Mouse (Mus musculus) forelimb bud, embryonic 11.5 days (tissue): ENCODE measurements at regions not wholly inside any gene's neighbourhood (a gene's known extent, or its start where the extent isn't known, plus 50 kb on each side); places are given as distances from the start of the nearest gene placed in this dataset.

Source experiments
- DNase-seq: peaks from one replicate; pipeline ENCODE4 v3.0.0-alpha.2; 2012; ENCODE audit warnings: low read depth, low spot score

GRCm38 (mm10) chr1:184462481-184463124 lies 269.8 kb downstream of the Hlx start:
- DNase-seq = no peak

DNA sequence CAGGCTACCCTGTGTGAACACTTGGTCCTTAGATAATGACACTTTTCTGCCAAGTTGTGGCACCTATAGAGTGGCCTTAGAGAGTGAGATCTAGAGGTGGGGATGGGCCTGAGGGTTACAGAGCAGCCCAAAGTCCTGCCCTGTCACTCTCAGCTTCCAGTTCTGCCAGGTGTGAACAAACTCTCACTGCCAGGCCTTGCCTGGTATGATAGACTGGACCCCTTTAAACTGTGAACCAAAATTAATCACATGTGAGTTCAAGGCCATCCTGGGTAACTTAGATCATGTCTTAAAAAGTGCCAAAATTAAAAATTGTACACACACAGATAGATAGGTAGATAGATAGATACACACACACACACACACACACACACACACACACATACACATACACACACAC lies 271.0 kb downstream of the Hlx start:
- no peak for DNase-seq

- DNase-seq = no peak
Measured at GRCm38 (mm10) chr1:184456727-184457126, 275.7 kb downstream of the Hlx start.

DNA sequence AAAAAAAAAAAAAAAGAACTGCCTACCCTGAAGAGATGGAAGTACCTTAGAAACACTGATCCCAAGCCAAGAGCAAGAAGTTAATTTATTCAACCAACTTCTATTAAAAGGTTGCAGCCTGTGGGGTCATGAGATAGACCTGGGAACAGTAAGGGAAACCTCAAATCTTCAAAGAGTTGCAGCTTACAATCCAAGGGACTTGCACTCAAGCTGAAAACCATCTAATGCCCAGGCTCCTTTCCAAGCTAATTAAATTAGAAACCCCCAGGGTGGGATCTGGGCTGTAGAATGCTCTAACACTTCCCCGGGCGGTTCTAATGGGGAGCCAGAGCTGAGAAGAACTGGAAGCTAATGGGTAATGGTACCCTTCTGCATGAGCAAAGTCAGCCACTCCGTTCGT lies 278.0 kb downstream of the Hlx start:
- peak; percentile 29 for DNase-seq

GRCm38 (mm10) chr1:184453673-184454072 lies 278.7 kb downstream of the Hlx start:
- DNase-seq = no peak

DNA sequence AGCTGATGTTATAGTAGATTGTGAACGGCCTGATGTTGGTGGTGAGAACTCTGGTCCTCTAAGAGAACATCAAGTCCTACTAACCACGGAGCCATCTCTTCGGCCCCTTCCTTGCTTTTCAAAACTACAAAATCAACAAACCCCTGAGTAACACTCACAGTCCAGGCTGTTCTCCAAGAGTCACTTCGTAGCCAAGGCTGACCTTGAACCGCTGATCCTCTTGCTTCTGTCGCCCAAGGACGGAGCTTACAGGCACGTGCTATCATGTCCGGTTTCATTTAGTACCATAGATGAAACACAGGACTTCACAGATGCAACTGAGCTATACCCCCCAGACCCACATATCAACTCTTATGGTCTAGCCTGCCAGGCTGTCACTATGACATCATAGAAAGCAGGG lies 279.4 kb downstream of the Hlx start:
- no peak for DNase-seq

DNA sequence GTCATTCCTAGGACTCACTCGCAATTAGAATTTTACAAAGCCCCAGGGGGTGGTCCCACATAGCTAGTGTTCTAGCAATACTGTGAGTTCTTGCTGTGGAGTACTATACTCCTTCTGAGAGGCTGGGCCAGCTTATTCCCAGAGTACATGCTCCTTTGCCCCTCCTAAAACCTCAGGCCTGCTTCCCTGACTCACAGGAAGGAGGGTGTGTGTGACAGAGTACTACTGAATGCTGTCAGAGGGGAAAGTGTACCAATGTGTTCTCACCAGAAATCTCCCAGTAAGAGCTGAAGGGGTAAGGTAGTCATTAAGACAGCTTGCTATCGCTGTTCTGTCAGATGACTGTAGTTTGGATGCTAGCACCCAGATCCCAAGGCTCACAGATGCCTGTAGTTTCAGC lies 280.7 kb downstream of the Hlx start:
- no peak for DNase-seq

GRCm38 (mm10) chr1:184449007-184449406 lies 283.4 kb downstream of the Hlx start:
- no peak for DNase-seq

- peak; percentile 62 for DNase-seq
Measured at GRCm38 (mm10) chr1:184447911-184448310, 284.5 kb downstream of the Hlx start.

GRCm38 (mm10) chr1:184447161-184447667 lies 285.2 kb downstream of the Hlx start:
- DNase-seq = no peak

DNA sequence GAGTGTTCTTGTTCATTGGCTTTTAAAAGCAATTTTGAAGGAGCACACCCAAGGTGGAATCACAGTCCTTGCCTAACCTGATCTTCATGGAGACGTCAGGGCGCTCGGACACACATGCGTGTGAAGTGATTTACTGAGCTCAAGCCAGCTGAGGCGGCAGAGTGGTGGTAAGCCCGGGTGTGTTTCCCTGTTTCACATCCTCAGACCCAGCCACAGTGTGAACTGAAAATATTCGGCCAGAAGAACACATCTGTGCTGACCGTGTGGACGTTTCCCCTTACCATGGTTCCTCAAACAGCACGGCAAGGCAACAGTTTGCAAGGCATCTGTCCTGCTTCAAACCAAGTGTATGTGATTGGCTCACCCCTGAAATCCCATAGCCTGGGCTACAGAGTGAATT lies 288.2 kb downstream of the Hlx start:
- DNase-seq = no peak

DNA sequence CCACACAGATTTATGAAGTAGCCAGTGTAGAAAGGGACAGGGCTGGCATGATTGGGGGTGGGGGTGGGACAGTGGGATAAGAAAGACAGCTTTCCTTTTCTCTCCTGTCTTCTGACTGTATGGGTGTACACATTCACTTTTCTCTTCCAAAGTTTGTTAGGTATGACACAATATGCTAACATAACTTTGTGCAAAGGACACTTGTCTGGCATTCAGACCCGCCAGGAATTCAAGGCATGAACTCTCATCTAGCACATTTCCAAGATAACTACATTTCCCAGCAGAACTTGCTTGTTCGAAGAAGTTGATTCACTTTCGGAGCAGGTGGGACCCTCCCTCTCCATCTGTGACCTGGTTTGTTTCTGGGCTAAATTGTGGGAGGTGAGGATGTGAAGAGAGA lies 289.7 kb downstream of the Hlx start:
- no peak for DNase-seq

GRCm38 (mm10) chr1:184441005-184441557 lies 291.3 kb downstream of the Hlx start:
- DNase-seq = peak; percentile 62

- DNase-seq = no peak
Measured at GRCm38 (mm10) chr1:184439506-184439905, 292.9 kb downstream of the Hlx start.

- no peak for DNase-seq
Measured at GRCm38 (mm10) chr1:184436387-184436786, 296.0 kb downstream of the Hlx start.

DNA sequence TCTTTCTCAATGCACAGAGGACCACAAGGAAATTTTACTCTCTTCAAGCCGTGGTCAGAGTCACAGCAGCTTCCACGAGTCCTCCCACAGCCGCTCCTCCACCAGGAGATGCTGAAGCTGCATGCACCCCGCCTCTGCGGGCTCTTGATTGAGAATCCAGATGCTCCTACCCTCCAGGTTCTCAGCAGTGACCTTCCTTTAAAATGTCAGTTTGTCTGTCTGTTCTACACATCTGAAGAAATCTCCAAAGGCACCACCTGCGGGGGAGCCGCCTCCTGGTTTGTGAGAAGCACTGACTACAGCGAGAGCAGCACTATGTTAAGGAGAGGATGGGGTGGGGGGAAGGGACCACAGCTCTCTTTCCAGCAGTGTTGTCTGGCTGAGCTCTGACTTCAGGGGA lies 303.8 kb downstream of the Hlx start:
- no peak for DNase-seq

DNA sequence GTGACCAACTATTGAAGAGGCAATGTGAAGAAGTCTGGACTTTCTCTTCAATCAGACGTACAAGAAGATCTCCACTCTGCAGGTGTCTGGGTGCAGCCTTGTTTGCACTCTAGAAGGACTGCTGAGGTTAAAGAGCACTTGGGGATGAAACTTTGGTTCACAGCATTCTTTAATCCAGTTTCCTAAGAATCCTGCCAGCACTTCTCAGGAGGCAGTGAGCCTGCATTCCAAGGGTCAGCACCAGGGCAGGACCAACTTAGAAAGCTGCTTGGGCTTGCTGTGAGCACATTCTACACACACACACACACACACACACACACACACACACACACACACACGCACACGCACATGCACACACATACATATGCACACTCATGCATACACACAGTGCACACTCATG lies 304.4 kb downstream of the Hlx start:
- no peak for DNase-seq

DNA sequence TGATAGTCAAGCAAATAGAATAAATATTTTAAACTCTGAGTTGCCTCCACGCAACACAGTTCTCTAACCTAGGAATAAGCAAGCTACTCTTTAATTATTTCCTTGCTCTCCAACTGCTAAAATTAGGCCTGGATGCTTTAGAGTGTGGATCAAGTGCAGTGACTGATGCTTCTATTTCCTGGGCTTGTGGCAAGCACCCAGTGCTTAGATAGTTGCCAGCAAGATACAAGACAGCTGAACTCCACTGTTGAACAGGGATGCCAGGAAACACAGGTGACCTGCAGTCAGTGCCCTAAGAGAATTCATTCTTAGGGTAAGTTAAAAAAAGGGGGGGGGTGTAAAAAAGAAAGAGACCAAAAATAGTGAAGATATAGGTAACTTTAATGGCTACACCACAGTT lies 306.7 kb downstream of the Hlx start:
- no peak for DNase-seq

DNA sequence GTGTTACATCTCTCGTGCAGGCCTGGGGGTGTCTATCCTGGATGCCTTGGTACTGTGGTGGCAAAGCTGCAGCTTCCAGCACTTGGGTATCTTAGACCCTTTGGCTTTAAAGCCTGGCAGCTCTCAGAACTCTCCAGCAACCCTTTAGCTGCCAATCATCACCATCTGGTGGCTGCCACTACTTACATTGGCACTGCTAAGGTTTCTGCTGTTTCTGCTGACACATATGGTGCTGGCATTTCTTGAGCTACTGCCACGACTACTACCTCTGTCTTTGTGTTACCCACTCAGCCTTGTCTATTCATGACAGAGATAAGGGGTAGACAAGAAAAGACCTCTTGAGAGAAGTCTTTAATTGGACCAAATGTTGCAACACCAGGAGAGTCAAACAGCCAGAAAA lies 308.4 kb downstream of the Hlx start:
- DNase-seq = no peak

DNA sequence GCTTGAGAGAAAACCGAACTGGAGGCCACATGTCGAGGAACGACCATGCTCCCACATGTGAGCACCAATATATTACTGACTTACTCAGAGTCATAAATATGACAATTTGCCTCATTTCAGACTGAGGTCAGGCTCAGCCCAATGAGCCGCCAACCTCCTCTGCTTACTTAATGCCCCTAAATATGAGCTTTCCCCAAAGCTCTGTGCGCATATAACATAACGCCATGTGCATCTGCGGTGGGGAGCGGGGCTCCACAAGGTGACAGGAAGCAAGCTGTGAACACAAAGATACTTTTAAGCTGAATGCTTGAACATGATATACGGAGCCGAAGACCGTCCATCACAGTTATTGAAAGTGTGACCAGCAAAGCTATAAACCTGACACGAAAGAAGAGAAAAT lies 319.8 kb downstream of the Hlx start:
- peak; percentile 35 for DNase-seq

DNA sequence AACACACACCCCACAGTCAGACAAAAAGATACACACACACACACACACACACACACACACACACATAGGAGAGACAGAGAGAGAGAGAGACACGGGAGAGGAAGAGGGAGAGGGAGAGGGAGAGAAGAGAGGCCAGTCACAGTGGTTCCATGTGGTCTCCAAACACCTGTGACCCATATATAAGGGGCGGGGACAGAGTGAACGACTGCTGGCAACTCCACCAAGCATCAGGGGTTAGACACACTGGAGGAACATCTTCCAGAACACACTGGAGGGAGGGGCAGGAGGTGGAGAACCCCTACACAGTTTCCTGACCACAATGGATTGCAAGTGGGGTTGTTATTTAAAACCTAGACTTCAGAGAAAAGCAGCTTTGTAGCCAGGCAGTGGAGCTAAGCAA lies 321.4 kb downstream of the Hlx start:
- DNase-seq = no peak

GRCm38 (mm10) chr1:184409986-184410385 lies 322.4 kb downstream of the Hlx start:
- no peak for DNase-seq

DNA sequence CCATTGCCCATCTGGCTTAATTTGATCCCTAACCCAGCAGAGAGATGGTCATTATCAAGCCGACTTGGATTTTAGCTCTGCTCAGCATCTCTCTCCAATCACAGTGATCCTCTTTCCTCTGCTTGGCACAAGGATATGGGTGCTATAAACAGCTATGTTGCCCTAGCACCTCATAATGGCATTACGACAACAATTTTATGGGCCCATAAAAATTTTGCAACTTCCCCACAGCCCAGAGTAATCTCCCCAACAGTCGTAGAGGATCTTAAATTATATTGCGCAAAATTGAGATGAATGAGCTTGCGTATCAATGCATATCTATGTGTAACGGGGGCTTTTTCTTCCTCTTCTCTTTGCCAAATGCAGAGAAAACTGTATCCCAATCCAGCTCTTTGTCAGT lies 329.4 kb downstream of the Hlx start:
- peak; percentile 48 for DNase-seq

DNA sequence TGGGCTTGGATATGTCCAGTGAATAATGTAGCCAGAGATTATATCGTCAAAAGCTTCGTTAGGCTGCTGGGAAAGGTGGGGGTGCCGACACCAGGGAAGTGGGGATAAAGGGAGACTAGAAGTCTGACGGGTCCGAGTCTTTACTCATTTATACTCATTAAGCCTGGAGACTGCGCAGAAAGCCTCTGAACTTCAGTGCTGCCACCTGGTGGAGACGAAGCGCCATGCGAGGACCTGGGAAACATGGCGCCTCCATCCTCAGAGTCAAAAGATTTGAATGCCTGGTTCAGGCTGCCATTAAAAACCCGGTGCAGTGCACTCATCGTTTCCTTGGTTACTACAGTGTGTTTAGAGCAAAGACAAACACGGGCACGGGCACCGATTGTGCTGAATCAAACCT lies 337.2 kb downstream of the Hlx start:
- peak; percentile 44 for DNase-seq
